Mouse (Mus musculus): Measurements from ENCODE around the gene Dynlt1f.
"Not testable (repeated sequence)": the region's sequence is repeated elsewhere in the genome, so short reads cannot be mapped to it uniquely, and the experiment has no call there.

Gene Dynlt1f

DNA sequence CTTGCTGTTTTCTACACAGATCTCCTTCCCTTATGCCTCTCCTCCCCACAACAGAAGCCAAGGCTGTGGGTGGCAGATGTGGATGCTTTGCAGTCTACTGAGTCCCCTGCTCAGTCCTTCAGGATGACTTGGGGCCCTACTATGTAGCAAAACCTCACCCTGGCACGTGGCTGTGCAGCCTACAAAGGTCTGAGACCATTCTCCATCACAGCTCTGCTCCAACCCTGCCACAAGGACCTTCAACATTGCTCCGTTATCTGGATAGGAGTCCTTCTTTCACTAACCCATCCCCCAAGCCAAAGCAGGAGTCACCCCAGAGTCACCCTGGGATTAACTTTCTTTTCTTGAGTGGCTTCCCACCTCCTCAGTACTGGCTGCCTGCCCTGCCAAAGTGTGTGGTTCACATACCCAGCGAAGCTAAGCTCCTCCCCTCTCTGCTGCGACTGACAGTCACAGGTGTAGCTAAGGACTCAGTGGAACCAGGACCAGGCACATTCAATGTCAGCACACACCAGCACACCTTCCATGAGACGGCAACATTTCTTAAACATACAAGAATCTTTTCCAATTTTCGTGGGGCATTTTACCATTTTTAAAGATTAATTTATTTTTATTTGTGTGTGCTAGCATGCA, 30.7 kb downstream of the Dynlt1f start:
- not testable (repeated sequence) for DNase-seq (ENCODE audit: low spot score)

DNA sequence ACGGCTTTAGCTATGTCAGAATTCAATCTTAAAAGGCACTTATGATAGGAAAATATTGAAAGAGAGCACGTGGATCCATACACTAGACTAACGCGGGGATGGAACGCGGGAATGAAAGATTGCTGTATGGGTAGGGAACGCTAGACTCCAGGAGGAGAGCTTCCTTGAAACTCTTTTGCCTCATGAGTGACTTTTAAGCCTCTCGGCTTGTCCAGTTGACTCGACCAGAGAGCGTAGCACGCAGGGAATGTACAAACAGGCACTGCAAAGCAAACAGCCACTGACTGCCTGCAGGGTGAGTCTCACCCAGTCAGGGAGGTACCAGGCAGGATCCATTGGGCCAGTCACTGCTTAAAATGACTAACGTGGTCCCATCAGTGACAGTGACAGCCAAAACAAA, 33.7 kb downstream of the Dynlt1f start:
- not testable (repeated sequence) for DNase-seq (ENCODE audit: low spot score)

- not testable (repeated sequence) for DNase-seq (ENCODE audit: low spot score)
These were observed 34.8 kb downstream of the Dynlt1f start for GRCm38 (mm10) chr17:6620730-6621451.

DNA sequence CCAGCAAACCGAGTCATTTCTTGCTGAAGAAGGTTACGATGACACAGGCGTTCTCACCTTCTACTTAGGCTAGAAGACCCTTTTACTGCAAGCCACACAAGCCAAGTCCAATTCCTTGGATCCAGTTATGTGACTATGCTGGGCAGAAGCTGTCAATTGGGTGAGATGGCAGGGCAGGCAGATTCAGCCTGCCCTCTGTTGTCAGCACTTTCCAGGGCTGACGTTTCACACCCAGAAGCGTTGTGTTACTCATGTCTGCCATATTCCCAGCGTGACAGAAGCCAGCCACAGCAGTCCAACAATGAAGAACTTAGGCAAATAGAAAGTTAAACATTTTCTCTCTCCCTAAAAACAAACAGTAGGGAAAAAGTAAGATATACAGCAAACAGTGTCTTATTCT, 35.7 kb downstream of the Dynlt1f start:
- DNase-seq (ENCODE audit: low spot score) = not testable (repeated sequence)

DNA sequence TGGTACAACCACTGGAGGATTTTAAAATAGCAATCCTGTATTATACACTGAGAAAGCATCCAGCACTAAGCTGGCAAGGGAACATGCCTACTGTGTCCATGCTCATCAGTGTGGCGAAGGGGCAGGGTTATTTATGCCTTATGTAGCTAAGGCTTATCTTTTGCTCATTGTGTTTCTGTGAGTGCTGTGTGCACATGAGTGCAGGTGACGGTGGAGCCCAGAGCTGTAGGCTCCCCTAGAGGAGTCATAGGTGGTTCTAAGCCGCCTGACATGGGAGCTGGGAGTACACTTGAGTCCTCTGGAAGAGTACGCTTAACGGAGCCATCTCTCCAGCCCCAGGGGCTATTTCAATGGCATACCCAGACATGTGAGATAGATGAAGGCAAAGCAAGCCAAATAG, 36.4 kb downstream of the Dynlt1f start:
- not testable (repeated sequence) for DNase-seq (ENCODE audit: low spot score)

DNA sequence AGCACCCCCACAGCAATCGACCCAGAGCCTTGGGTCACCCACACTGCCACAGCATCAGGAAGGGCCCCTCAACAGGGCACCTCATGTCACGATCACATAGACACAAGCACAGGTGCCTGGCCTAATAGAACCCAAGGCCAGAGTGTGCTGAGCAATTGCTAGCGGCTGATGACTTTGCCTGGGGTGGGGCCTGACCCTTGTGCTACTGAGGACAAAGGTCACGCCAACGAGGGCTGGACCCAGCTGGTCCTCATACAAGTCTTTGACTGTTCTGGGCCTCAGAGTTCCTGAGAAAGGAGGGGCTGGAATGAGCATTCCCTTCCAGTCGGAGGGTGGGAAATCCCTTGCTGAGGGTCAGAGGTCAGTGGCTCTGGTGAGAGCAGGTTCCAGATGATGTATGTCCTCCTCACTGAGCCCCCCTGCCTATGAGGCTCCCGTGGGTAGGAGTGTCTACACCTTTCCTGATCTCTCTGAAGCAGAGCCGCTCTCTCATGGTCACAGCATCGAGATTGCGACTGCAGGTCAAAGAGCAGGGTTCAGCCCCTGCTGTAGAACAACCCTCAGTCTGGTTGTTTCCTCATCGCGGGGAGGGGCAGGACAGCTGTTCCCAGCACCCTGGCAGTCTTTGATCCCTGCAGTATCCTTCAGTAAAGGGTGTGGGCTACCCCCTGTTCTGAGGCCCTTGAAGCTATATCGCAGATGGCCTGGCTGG, 37.9 kb downstream of the Dynlt1f start:
- DNase-seq (ENCODE audit: low spot score) = not testable (repeated sequence)

DNA sequence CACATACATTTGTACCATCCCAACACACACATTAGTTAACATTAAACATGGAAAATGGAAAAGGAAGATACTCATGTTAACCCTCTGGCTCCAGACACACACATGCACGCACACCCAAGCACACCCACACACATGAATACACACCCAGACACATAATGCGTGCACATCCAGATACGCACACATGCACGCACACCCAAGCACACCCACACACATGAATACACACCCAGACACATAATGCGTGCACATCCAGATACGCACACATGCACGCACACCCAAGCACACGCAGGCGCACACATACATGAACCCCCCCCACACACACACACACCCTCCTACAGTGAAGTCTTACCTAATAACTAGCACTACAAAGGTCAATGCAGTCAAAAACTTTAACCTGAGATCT, 39.0 kb downstream of the Dynlt1f start:
- not testable (repeated sequence) for DNase-seq (ENCODE audit: low spot score)

- not testable (repeated sequence) for DNase-seq (ENCODE audit: low spot score)
These were observed 41.4 kb downstream of the Dynlt1f start for GRCm38 (mm10) chr17:6614316-6614715.

DNA sequence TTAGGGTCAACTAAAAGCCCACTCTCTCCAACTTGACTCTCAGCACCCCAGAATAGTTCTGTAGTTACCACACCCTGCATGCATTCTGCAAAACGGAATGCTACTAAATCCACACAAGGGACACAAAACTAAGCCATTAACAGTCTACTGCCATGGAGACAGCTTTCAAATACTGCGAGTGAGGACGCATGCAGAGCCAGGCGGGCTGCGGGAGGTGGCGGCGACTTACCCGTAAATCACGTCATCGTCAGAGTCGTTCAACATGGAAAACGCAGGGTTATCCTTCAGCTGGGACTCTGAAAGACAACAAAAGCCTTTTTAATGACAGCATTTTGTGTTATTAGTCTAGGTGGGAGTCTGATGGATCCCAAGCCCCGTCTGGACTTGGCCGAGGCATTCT, 42.2 kb downstream of the Dynlt1f start:
- DNase-seq (ENCODE audit: low spot score) = not testable (repeated sequence)

- DNase-seq (ENCODE audit: low spot score) = not testable (repeated sequence)
These were observed 50.4 kb downstream of the Dynlt1f start for GRCm38 (mm10) chr17:6605347-6605746.

GRCm38 (mm10) chr17:6602205-6602604, 53.5 kb downstream of the Dynlt1f start:
- not testable (repeated sequence) for DNase-seq (ENCODE audit: low spot score)

- DNase-seq (ENCODE audit: low spot score) = peak; percentile 60
These were observed 54.3 kb downstream of the Dynlt1f start, which contains the start of gene Dynlt1c for GRCm38 (mm10) chr17:6601204-6601911. Dynlt1c (plus strand) TSS chr17:6601671.

GRCm38 (mm10) chr17:6600216-6600911, 55.3 kb downstream of the Dynlt1f start:
- not testable (repeated sequence) for DNase-seq (ENCODE audit: low spot score)

GRCm38 (mm10) chr17:6598356-6598755, 57.3 kb downstream of the Dynlt1f start:
- DNase-seq (ENCODE audit: low spot score) = not testable (repeated sequence)
